Mouse (Mus musculus): ENCODE data around the gene Slco1a5.
"Not testable (repeated sequence)": the region's sequence is repeated elsewhere in the genome, so short reads cannot be mapped to it uniquely, and the experiment has no call there.

Slco1a5 gene

DNA sequence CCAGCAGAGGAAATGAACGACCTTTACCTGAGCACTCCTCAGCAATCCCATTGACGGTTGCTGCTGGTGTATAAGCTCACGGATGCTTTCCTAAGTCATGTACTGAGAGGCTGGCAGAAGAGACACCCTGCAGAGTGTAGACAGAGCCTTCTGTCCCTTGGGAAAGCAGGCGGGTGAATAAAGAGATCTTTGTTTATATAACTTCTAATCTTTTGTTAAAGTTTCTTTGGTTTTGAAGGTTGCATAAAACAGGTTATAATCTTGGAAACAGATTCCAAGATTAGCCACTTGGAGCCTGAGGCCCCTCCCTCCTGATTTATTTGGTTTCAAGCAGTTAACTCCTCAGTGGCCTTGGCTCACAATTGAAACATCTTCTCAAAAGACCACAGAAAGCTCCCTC, at the start of gene Slco1a5:
Slco1a5 (minus strand) TSS at position 101 of the 400 bp plus-strand sequence.
- in situ Hi-C loops (cut with MboI; ENCODE audit: low pct_unique_long_range_greater_than_20kb in 1 of 2, low sequenced_read_pairs in 2 of 2, unreplicated experiment in 1 of 2), result no loop called here

GRCm38 (mm10) chr6:142369568-142369967, 46.8 kb upstream of the Slco1a5 start:
- in situ Hi-C loops (cut with MboI; ENCODE audit: low pct_unique_long_range_greater_than_20kb in 1 of 2, low sequenced_read_pairs in 2 of 2, unreplicated experiment in 1 of 2), result no loop called here

- in situ Hi-C loops (cut with MboI; ENCODE audit: low pct_unique_long_range_greater_than_20kb in 1 of 2, low sequenced_read_pairs in 2 of 2, unreplicated experiment in 1 of 2), result no loop called here
These were observed 44.8 kb upstream of the Slco1a5 start for GRCm38 (mm10) chr6:142367565-142367964.

- in situ Hi-C loops (cut with MboI; ENCODE audit: low pct_unique_long_range_greater_than_20kb in 1 of 2, low sequenced_read_pairs in 2 of 2, unreplicated experiment in 1 of 2), result no loop called here
These were observed 43.8 kb upstream of the Slco1a5 start for GRCm38 (mm10) chr6:142366473-142367018.

DNA sequence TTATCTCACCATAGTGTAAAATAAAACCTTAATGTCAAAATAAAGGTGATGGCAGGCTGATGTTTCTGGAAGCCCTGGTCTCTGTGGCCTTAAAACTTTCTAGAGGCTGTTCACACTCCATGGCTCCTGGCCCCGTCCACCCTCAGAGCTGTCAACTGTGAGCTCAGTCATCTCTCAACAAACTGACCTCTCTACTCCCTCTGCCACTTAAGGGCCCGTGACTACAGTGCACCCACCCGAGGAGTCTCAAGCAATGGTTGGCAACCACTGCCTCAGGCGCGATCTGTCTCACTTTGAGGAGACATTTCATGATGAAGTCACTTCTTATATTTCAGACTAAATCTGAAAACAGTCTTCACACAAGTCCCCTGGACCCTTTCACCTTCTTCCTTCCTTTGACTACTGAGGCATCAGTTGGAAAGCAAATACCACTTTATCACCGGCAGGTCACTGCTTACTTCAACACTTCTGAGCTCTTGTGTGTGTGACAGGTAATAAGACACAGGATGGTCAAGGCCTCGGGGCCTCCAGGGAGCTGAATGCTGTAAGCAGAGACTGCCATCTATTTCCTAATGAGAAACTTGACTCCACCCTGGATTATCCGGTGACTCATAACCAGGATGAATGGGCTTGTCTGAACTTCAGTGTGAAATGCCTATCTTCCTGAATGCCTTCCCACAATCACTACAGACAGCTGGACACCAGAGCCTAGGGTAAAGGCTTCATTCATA, 43.1 kb upstream of the Slco1a5 start:
- in situ Hi-C loops (cut with MboI; ENCODE audit: low pct_unique_long_range_greater_than_20kb in 1 of 2, low sequenced_read_pairs in 2 of 2, unreplicated experiment in 1 of 2), result no loop called here

DNA sequence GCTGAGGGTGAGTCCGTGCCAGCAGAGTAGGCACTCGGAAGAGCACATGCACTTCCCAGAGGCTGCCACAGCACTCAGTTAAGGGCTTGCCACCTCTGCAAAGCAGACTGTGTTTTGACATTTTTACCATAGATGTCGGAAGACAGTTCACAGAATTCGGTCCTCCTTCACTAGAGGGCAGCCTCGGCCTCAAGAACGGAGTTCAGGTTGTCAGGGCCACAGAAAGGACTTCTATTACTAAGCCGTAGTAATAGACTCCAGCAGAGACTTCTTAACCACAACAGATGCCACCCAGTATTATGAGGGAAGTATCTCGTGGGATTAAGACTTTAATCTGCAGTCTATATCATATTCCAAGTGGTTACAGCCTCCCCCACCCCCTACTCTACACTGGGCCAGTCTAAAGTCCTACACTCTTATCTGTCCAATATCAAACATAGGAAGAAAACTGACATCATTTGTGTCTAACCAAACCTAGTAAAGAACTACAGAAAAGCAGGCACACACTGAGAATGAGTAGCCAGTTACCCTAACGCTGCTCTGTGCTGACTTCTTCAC, 40.3 kb upstream of the Slco1a5 start:
- in situ Hi-C loops (cut with MboI; ENCODE audit: low pct_unique_long_range_greater_than_20kb in 1 of 2, low sequenced_read_pairs in 2 of 2, unreplicated experiment in 1 of 2), result no loop called here

DNA sequence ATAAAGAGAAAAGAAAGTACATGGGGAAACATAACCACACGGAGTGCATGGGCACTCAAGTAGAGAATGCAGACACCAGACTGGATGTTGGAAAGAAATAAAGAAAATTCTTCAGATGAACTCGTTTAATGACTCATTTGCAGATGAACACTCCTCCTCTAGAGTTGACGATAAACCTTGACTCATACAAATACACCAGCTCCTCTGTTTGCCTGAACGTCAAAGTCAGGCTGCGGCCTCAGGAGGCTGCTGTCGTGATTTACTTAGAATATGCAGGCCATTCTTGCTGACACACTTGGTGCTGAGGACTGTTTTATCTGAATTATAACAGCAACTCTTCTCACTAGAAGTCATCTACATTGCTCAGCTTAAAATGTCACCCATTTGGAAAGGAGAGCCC, 39.3 kb upstream of the Slco1a5 start:
- in situ Hi-C loops (cut with MboI; ENCODE audit: low pct_unique_long_range_greater_than_20kb in 1 of 2, low sequenced_read_pairs in 2 of 2, unreplicated experiment in 1 of 2), result no loop called here

- in situ Hi-C loops (cut with MboI; ENCODE audit: low pct_unique_long_range_greater_than_20kb in 1 of 2, low sequenced_read_pairs in 2 of 2, unreplicated experiment in 1 of 2), result no loop called here
These were observed 34.3 kb upstream of the Slco1a5 start for GRCm38 (mm10) chr6:142357106-142357505.

- in situ Hi-C loops (cut with MboI; ENCODE audit: low pct_unique_long_range_greater_than_20kb in 1 of 2, low sequenced_read_pairs in 2 of 2, unreplicated experiment in 1 of 2), result not testable (repeated sequence)
These were observed 29.3 kb upstream of the Slco1a5 start for GRCm38 (mm10) chr6:142352099-142352498.

- in situ Hi-C loops (cut with MboI; ENCODE audit: low pct_unique_long_range_greater_than_20kb in 1 of 2, low sequenced_read_pairs in 2 of 2, unreplicated experiment in 1 of 2), result no loop called here
These were observed 24.9 kb upstream of the Slco1a5 start for GRCm38 (mm10) chr6:142347431-142348385.

DNA sequence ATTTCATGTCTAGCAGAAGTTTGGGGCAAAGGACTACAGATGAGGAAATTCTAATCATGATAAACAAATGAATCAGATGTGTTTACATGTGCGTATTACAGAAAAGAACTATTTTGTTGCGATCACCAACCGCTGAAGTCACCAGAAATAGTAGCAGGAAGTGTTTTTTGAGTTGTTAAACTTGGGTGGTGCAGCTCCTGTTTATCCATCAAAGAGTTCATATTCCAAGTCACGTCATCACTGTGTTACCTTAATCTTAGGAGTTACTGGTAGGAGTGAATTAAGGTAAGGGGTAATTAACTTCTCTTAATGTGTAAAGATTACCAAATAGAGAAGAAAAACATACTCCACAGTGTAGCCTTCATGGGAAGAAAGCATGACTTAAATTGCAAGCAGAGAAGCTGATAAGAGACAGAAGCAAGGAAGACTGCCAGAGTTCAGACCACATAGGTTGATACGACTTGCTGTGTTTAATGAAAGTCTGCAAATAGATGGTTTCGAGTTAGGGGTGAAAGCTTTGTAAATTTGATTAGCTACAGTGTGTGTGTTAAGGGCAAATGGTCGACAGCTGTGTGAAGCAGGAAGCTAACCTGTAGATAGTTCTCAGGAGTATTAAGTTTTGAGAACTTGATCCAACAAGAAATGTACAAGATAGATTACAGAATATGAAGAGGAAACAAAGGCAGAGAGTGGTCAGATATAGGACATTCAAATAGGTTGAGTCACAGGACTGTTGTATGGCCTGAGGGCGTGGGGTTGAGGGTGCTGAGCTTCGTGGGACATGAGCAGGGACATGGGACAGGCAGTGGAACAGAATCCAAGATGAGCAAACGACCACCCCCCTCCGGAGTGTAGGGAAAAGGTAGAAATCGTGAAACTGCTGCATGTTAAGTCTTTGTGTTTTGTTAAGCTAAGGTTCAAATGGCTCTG, 23.7 kb upstream of the Slco1a5 start:
- in situ Hi-C loops (cut with MboI; ENCODE audit: low pct_unique_long_range_greater_than_20kb in 1 of 2, low sequenced_read_pairs in 2 of 2, unreplicated experiment in 1 of 2), result no loop called here

GRCm38 (mm10) chr6:142345440-142346038, 22.8 kb upstream of the Slco1a5 start, which contains the start of gene Pyroxd1:
Gene Pyroxd1 (plus strand): TSS chr6:142345654.
- in situ Hi-C loops (cut with MboI; ENCODE audit: low pct_unique_long_range_greater_than_20kb in 1 of 2, low sequenced_read_pairs in 2 of 2, unreplicated experiment in 1 of 2), result no loop called here

DNA sequence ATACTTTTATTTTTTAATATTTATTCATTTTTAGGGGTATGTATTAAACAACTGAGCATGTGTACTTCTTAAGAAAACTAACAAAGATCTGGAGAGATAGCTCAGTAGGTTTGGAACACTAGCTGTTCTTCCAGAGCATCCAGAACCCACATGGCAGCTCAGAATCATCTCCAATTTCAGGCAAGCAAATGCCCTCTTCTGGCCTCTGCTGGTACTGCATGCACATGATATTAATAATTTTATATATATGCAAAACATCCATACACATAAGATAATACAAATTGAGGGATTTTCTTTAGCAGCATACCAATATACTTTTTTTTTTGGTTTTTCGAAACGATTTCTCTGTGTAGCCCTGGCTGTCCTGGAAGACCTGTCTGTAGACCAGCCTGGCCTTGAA, 20.8 kb upstream of the Slco1a5 start:
- in situ Hi-C loops (cut with MboI; ENCODE audit: low pct_unique_long_range_greater_than_20kb in 1 of 2, low sequenced_read_pairs in 2 of 2, unreplicated experiment in 1 of 2), result no loop called here

GRCm38 (mm10) chr6:142339576-142339975, 16.8 kb upstream of the Slco1a5 start:
- in situ Hi-C loops (cut with MboI; ENCODE audit: low pct_unique_long_range_greater_than_20kb in 1 of 2, low sequenced_read_pairs in 2 of 2, unreplicated experiment in 1 of 2), result no loop called here

GRCm38 (mm10) chr6:142338961-142339360, 16.2 kb upstream of the Slco1a5 start:
- in situ Hi-C loops (cut with MboI; ENCODE audit: low pct_unique_long_range_greater_than_20kb in 1 of 2, low sequenced_read_pairs in 2 of 2, unreplicated experiment in 1 of 2), result no loop called here

DNA sequence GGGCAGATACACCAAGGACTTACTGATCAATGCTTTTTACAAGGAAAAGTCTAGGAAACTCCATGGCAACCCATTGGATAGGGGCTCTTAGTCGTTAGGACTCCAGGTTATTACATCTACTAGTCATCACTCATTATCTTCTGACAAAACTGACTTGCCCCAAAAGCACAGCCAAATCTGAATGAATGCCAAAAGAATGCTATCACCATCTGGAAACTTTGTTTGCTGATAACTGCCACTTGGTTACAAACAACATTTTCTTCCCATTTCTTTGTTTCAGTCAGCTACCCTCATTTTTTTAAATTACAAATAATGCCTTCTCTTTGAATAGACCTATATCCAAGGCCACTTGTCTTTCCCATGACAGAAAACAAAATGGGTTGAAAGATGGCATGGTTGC, 6.4 kb upstream of the Slco1a5 start:
- in situ Hi-C loops (cut with MboI; ENCODE audit: low pct_unique_long_range_greater_than_20kb in 1 of 2, low sequenced_read_pairs in 2 of 2, unreplicated experiment in 1 of 2), result no loop called here

DNA sequence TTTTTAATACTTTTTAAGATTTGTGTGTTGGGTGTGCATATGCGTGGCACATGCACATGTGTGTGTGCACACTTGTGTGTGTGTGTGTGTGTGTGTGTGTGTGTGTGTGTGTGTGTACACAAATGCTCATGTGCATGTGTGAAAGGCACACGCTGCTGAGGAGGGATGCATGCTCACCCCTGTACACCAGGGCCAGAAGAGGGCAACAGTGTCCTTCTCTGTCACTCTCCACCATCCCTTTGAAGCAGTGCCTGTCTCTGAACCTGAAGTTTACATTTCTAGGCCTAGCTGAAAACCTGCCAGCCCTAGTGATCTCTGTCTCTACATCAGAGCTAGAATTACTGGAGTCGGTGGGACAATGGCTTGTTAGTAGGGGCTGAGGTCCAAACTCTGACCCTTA, 3.8 kb upstream of the Slco1a5 start:
- in situ Hi-C loops (cut with MboI; ENCODE audit: low pct_unique_long_range_greater_than_20kb in 1 of 2, low sequenced_read_pairs in 2 of 2, unreplicated experiment in 1 of 2), result no loop called here

DNA sequence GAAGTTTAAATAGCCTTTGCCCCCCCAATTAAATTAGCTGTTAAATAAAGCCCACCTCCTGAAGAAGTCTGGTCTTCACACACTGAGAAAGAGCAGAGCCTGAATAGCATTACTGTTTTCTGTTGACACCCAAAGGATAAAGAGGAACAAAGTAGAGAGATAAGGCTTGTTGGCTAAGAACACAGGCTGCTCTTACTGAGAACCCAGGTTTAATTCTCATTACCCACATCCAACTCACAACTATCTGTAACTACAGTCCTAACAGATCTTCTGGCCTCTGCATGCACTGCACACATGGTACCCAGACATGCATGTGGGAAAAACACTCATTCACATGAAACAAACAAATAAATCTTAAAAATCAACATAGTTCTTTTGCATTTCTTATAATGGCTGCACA, 5.7 kb downstream of the Slco1a5 start:
- in situ Hi-C loops (cut with MboI; ENCODE audit: low pct_unique_long_range_greater_than_20kb in 1 of 2, low sequenced_read_pairs in 2 of 2, unreplicated experiment in 1 of 2), result no loop called here
